Mouse (Mus musculus) embryonic facial prominence, embryonic 11.5 days (tissue): ENCODE measurements at regions not wholly inside any gene's neighbourhood (a gene's known extent, or its start where the extent isn't known, plus 50 kb on each side); places are given as distances from the start of the nearest gene placed in this dataset.
A peak's percentile ranks its signal among the peaks of the same experiment; 100 is the strongest.

Experiments
- ATAC-seq: fragments of 200-750 bp; cut with Nextera tagmentation; replicated peaks from 2 replicates; pipeline ENCODE4 v1.8.0; 2017; ENCODE audit warnings: low read depth; ENCODE audit not compliant: insufficient number of reproducible peaks, low FRiP score, low TSS enrichment
- DNase-seq: peaks from one replicate; pipeline ENCODE4 v3.0.0-alpha.2; 2015; ENCODE audit warnings: low spot score
- H3K27ac ChIP-seq: fragments of 300-500 bp; sonication (generic); replicated peaks from 2 replicates; pipeline ENCODE4 v1.5.1; 2014; ENCODE audit warnings: mild to moderate bottlenecking, low read depth, low read length, control low read depth
- H3K27me3 ChIP-seq: fragments of 300-500 bp; sonication (generic); 2 replicates; pipeline ENCODE4 v1.6.1; 2014; ENCODE audit warnings: mild to moderate bottlenecking, low read length, moderate library complexity, mixed read lengths; ENCODE audit not compliant: control insufficient read depth, insufficient read depth
- H3K36me3 ChIP-seq: fragments of 300-500 bp; sonication (generic); replicated peaks from 2 replicates; pipeline ENCODE4 v1.6.1; 2014; ENCODE audit warnings: low read depth, mild to moderate bottlenecking, low read length, moderate library complexity, mixed read lengths; ENCODE audit not compliant: control insufficient read depth, insufficient read depth
- H3K4me1 ChIP-seq: fragments of 300-500 bp; sonication (generic); 2 replicates; pipeline ENCODE4 v1.6.1; 2014; ENCODE audit warnings: low read length, mixed read lengths; ENCODE audit not compliant: control insufficient read depth, insufficient read depth
- H3K4me2 ChIP-seq: fragments of 300-500 bp; sonication (generic); 2 replicates; pipeline ENCODE4 v1.6.1; 2014; ENCODE audit warnings: low read depth, mild to moderate bottlenecking, control low read depth, low read length, moderate library complexity
- H3K4me3 ChIP-seq: fragments of 300-500 bp; sonication (generic); 2 replicates; pipeline ENCODE4 v1.5.1; 2014; ENCODE audit warnings: low read depth, low read length, control low read depth
- H3K9ac ChIP-seq: fragments of 300-500 bp; sonication (generic); replicated peaks from 2 replicates; pipeline ENCODE4 v1.6.1; 2014; ENCODE audit warnings: mild to moderate bottlenecking, control low read depth, low read length
- H3K9me3 ChIP-seq: fragments of 300-500 bp; sonication (generic); replicated peaks from 2 replicates; pipeline ENCODE4 v1.6.1; 2016; ENCODE audit warnings: mild to moderate bottlenecking, low read length, inconsistent platforms, mixed read lengths; ENCODE audit not compliant: control insufficient read depth
- WGBS: fragments of 180-500 bp; shearing (Covaris S2); extraction: QIAGEN DNeasy Blood & Tissue Kit; methylation state at CpG from one replicate; pipeline ENCODE4 v1.1.7; 2014; 5-methylcytosine and 5-hydroxymethylcytosine counted together

DNA sequence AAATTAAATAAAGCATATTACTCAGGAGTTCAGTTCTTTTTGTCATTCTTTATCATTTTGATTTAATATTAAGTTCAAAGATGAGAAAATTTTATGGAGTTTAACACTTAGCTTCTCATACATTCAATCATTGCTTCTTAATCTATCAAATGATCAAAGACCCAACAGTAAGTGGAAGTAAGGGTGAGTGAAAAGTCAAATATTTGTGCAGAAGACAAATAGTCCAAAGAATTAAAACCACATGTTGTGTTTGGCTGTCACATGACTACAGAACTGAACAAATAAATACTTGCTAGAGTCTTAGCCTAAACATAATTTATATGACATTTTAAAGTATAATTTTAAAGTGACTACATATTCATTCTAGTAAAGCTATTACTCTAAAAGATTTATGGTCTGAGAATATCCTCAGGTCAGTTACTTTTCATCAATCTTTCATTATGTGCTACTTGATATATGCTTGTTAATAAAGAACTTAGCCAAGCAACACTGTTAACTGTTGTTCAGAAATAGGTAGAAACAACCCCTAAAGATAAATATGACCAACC lies 171.7 kb upstream of the 1700003H04Rik start:
- no peak overlapping the region for H3K27ac ChIP-seq
- H3K9me3 ChIP-seq = no peaks in the 10 kb centered on the region
- no peaks in the 10 kb centered on the region for H3K27me3 ChIP-seq
- H3K4me1 ChIP-seq = no peaks in the 10 kb centered on the region
- no peaks in the 10 kb centered on the region for H3K36me3 ChIP-seq
- no peak overlapping the region for H3K4me2 ChIP-seq
- DNase-seq (peak; percentile 12), ATAC-seq (no peak)
- H3K9ac ChIP-seq = no peak overlapping the region
- no peak overlapping the region for H3K4me3 ChIP-seq

GRCm38 (mm10) chr3:124749314-124749713 lies 168.4 kb upstream of the 1700003H04Rik start:
- no peak for ATAC-seq
- Histone ChIP-seq H3K27me3 (no peaks in the 10 kb centered on the region), H3K27ac (no peak overlapping the region), H3K4me1 (no peaks in the 10 kb centered on the region), H3K9ac (no peak overlapping the region), H3K36me3 (no peaks in the 10 kb centered on the region), H3K4me3 (no peak overlapping the region), H3K4me2 (no peak overlapping the region), H3K9me3 (no peaks in the 10 kb centered on the region)
- no peak for DNase-seq
- WGBS = 81% methylated on average over 2 of the region's 2 CpGs

DNA sequence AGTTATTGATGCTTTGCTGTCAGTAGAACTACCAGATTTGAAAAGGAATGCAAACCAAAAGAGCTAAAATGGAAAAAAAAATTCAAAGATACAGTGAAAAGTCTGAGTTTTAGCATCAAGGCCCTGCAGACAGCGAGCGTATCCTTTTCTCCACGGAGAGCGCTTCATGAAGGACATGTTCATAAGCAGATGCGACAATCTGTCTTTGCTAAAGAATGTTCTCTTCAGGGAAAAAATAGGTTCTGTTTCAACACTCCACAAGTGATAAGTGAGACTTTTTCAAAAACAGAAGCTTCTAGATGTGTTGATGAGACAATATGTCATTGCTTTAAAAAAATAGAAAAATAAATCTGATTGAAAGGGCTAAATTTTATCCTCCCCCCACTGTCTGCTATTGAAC lies 147.4 kb upstream of the 1700003H04Rik start:
- Histone ChIP-seq H3K27ac (no peak overlapping the region), H3K36me3 (no peaks in the 10 kb centered on the region), H3K9ac (no peak overlapping the region), H3K9me3 (no peaks in the 10 kb centered on the region), H3K4me1 (no peaks in the 10 kb centered on the region), H3K4me3 (no peak overlapping the region), H3K27me3 (no peaks in the 10 kb centered on the region), H3K4me2 (no peak overlapping the region)
- DNase-seq = no peak
- no peak for ATAC-seq
- 94% methylated on average over 5 of the region's 5 CpGs for WGBS

- Histone ChIP-seq H3K27ac (no peak overlapping the region), H3K9me3 (no peaks in the 10 kb centered on the region), H3K4me3 (no peak overlapping the region), H3K4me2 (no peak overlapping the region), H3K4me1 (no peaks in the 10 kb centered on the region), H3K9ac (no peak overlapping the region), H3K36me3 (no peaks in the 10 kb centered on the region), H3K27me3 (no peaks in the 10 kb centered on the region)
- DNase-seq = no peak
- WGBS = 85% methylated on average over 2 of the region's 2 CpGs
- ATAC-seq = no peak
Measured at GRCm38 (mm10) chr3:124712166-124712565, 131.3 kb upstream of the 1700003H04Rik start.

DNA sequence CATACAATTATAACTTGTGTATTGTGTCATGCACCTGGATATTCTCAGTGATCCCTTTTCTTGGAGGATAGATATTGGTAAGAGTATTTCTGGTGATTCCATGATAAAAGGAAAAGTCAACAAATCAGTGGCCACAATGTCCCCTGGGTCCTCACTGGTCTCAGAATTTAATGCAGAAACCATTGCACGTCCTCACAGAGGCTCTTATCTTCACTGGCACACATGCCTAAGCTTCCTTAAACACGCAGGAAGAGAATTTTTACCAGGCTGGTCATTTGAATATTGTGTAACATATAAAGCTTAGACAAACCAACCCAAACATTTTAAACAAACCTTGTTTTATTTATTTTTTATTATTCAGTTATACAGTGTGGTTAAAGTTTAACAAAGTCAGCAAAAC lies 92.7 kb upstream of the 1700003H04Rik start:
- Histone ChIP-seq H3K27ac (no peak overlapping the region), H3K4me2 (no peak overlapping the region), H3K4me3 (no peak overlapping the region), H3K27me3 (no peaks in the 10 kb centered on the region), H3K36me3 (no peaks in the 10 kb centered on the region), H3K9ac (no peak overlapping the region), H3K4me1 (no peaks in the 10 kb centered on the region), H3K9me3 (no peaks in the 10 kb centered on the region)
- WGBS = 76% methylated on average over 2 of the region's 2 CpGs
- DNase-seq (no peak), ATAC-seq (no peak)

DNA sequence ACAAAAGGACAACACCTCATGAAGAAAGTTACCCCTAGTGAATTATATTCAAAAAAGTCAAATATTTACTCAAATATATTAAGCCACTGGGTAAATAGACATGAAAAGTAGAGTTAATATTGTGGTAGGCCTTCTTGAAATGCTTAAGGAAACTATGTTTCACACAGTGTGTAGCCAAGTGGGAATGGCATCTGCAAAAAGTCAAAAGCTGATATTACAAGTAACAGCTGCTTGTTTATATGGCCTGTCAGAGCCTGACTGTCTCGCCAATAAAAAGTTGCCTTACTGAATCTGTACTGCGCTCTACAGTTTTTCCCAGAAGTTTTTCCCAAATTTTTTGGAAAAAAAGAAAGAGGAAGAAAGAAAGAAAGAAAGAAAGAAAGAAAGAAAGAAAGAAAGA lies 77.3 kb upstream of the 1700003H04Rik start:
- no peak overlapping the region for H3K9ac ChIP-seq
- H3K4me1 ChIP-seq = no peaks in the 10 kb centered on the region
- DNase-seq = no peak
- H3K36me3 ChIP-seq = no peaks in the 10 kb centered on the region
- H3K4me2 ChIP-seq = no peak overlapping the region
- H3K27me3 ChIP-seq = no peaks in the 10 kb centered on the region
- H3K9me3 ChIP-seq = no peaks in the 10 kb centered on the region
- 92% methylated on average over 2 of the region's 2 CpGs for WGBS
- H3K27ac ChIP-seq = no peak overlapping the region
- no peak overlapping the region for H3K4me3 ChIP-seq
- no peak for ATAC-seq

DNA sequence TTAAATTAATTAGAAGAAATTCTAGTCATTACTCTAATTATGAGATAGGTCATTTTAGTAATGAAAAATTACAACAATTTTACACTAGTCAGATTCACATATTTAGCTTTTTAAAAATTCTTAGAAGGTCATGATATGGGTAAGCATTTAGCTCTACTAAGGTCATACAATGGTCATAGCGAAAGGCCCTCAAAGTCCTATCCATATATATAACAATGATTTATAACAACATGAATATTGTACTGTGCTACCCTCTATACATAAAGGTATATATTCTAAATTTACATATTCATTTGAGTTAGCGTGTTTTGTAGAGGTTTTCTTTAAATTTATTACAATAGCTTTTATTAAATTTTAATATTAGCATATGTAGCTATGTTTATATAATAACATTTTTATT lies 52.5 kb upstream of the 1700003H04Rik start:
- WGBS = 96% methylated on average over 2 of the region's 2 CpGs
- no peak for DNase-seq

More for the DNA sequence above, 52.5 kb upstream of the 1700003H04Rik start:
- ATAC-seq = no peak
- Histone ChIP-seq H3K27me3 (no peaks in the 10 kb centered on the region), H3K4me2 (no peak overlapping the region), H3K4me3 (no peak overlapping the region), H3K4me1 (no peaks in the 10 kb centered on the region), H3K27ac (no peak overlapping the region), H3K9ac (no peak overlapping the region), H3K9me3 (no peaks in the 10 kb centered on the region), H3K36me3 (no peaks in the 10 kb centered on the region)
